Mouse (Mus musculus): ENCODE results near the gene Tlnrd1.

DNA sequence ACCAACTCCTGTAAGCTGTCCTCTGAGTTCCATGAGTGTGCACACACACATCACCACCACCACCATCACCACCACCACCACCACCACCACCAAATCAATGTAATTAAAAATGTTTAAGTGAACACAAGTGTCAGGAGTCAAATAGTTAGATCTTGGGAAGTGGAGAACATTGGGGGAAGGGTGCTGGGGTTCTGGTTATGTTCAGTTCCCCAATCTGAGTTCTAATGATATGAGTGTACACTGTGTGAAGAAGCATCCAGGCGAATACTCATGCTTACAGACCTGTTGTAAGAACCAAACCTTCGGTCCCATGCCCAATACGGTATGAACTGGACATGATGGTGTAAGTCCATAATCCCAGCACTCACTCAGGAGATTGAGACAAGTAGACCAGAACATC is 26.2 kb downstream of the Tlnrd1 start:
- no peak for TF ChIP-seq POLR2A (IDR thresholded peaks at IDR 0.05; ENCODE audit: borderline replicate concordance, extremely low read depth, low read depth, low read length)
- no peak for TF ChIP-seq CTCF (IDR thresholded peaks at IDR 0.05; ENCODE audit: insufficient read depth, low read length)

Data from lung, adult 2 months (tissue).